Mouse (Mus musculus): ENCODE measurements around the gene 3110082I17Rik. TPM values are rescaled to one million over a fixed set of nuclear protein-coding genes. Genes with fewer than 3 reads are reported as not detected.

Gene 3110082I17Rik
- total and polyA plus RNA-seq, 3 experiments: 41.2 to 100.0 (median 46.9) TPM

DNA sequence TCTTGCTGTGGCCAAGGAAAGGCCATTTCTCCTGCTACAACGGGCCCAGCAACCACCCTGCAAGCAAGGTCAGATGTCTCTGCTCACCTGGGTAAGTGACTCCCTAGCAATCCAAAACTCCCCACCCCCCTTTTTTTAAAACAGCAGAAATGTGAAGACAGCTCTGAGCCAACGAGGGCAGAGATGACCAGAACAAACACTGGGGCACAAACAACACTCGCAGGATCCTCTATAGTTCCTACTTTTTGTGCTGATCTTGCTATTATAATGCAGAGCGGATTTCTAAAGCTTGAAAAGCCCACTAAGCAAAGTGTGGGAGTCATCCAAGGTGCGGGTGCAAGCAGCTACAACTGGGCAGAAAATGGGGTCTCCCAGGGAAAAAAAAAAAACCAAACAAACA lies 89.2 kb downstream of the 3110082I17Rik start:
- Histone ChIP-seq H3K36me3 (replicated peaks in 1 of 2; ENCODE audit: control insufficient read depth in 1 of 2, insufficient read depth in 1 of 2, low read length in 1 of 2) (peaks cover 0 to 29% of the 10 kb centered on the region in 2 experiments), H3K4me1 (ENCODE audit: control insufficient read depth in 1 of 2, insufficient read depth in 2 of 2) (peaks cover 7 to 25% of the 10 kb centered on the region in 2 experiments), H3K9ac (ENCODE audit: insufficient read depth, low read depth) (no peak overlapping the region), H3K9me3 (replicated peaks; ENCODE audit: low read length) (no peaks in the 10 kb centered on the region), H3K4me3 (replicated peaks in 1 of 3; ENCODE audit: low read depth in 2 of 3, low read length in 2 of 3, poor library complexity in 1 of 3) (no peak overlapping the region), H3K27ac (ENCODE audit: insufficient read depth, low read depth) (no peak overlapping the region), H3K27me3 (replicated peaks) (no peaks in the 10 kb centered on the region), H3K4me2 (ENCODE audit: insufficient read depth, low read depth, poor library complexity, severe bottlenecking) (no peak overlapping the region), H3K79me2 (replicated peaks; ENCODE audit: control insufficient read depth, extremely low read depth, insufficient read depth, poor library complexity, severe bottlenecking) (no peaks in the 10 kb centered on the region)
- DNase-seq (ENCODE audit: extremely low read depth): no peak
- no peak for TF ChIP-seq HCFC1 (IDR thresholded peaks at IDR 0.05; ENCODE audit: low read depth, low read length)
- TF ChIP-seq USF2 (conservative IDR thresholded peaks at IDR 0.05; ENCODE audit: low read depth, low read length): no peak
- TF ChIP-seq NELFE (IDR thresholded peaks at IDR 0.05; ENCODE audit: low read depth, low read length): no peak
- TF ChIP-seq PAX5 (IDR thresholded peaks at IDR 0.05; ENCODE audit: low read length): no peak
- no peak for TF ChIP-seq SIN3A (IDR thresholded peaks at IDR 0.05; ENCODE audit: low read length)
- TF ChIP-seq POLR2AphosphoS2 (IDR thresholded peaks at IDR 0.05; ENCODE audit: low read depth, low read length): no peak
- TF ChIP-seq MAZ (IDR thresholded peaks at IDR 0.05; ENCODE audit: low read depth, low read length): no peak
- no peak for TF ChIP-seq TCF12 (IDR thresholded peaks at IDR 0.05; ENCODE audit: low read depth, low read length)
- no peak for TF ChIP-seq UBTF (IDR thresholded peaks at IDR 0.05; ENCODE audit: low read depth, low read length)
- TF ChIP-seq CHD2 (IDR thresholded peaks at IDR 0.05; ENCODE audit: low read length): no peak
- no peak for TF ChIP-seq RAD21 (IDR thresholded peaks at IDR 0.05; ENCODE audit: low read depth, low read length)
- no peak for TF ChIP-seq MEF2A (IDR thresholded peaks at IDR 0.05; ENCODE audit: borderline replicate concordance, low read depth, low read length)
- no peak for TF ChIP-seq TBP (conservative IDR thresholded peaks at IDR 0.05; ENCODE audit: low read depth, low read length)
- dilution Hi-C loops (cut with MboI; ENCODE audit: extremely low pct_ligation_motif_present, extremely low pct_unique_long_range_greater_than_20kb, low sequenced_read_pairs): no loop called here
- in situ Hi-C loops (cut with MboI; ENCODE audit: low pct_ligation_motif_present, low pct_unique_long_range_greater_than_20kb, low sequenced_read_pairs): loop anchor here (25.0 kb wide), 1 partner anchor 91 kb away; the partner anchor contains the start of gene 3110082I17Rik

DNA sequence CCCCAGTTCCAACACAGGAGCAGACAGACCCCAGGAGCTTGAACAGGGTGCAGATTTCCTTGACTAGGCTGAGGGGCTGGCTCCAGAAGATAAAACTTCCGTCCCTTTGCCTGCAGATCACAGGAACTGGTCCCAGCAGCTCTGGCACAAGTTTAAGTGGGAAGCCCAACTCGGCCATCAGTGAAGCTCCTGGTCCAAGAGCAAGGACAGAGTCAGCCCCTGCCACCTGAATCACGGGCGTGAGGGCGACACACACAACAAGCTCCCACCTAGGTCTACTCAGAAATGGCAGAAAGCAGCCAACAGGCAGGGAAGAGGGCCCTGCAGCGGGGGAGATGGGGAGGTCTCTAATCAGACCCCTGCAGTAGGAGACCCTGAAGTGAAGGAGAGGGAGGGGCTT lies 90.0 kb downstream of the 3110082I17Rik start:
- H3K36me3 ChIP-seq (replicated peaks in 1 of 2; ENCODE audit: control insufficient read depth in 1 of 2, insufficient read depth in 1 of 2, low read length in 1 of 2): peaks cover 0 to 27% of the 10 kb centered on the region in 2 experiments
- TF ChIP-seq SMC3 (IDR thresholded peaks at IDR 0.05; ENCODE audit: low read depth, low read length) (no peak), SIN3A (IDR thresholded peaks at IDR 0.05; ENCODE audit: low read length) (no peak), GABPA (IDR thresholded peaks at IDR 0.05; ENCODE audit: insufficient replicate concordance, low read depth, low read length) (no peak), POLR2AphosphoS2 (IDR thresholded peaks at IDR 0.05; ENCODE audit: low read depth, low read length) (no peak), ZMIZ1 (IDR thresholded peaks at IDR 0.05; ENCODE audit: low read depth, low read length) (no peak), MAZ (IDR thresholded peaks at IDR 0.05; ENCODE audit: low read depth, low read length) (no peak), NELFE (IDR thresholded peaks at IDR 0.05; ENCODE audit: low read depth, low read length) (no peak), NRF1 (IDR thresholded peaks at IDR 0.05; ENCODE audit: low read depth, low read length) (no peak), PAX5 (IDR thresholded peaks at IDR 0.05; ENCODE audit: low read length) (no peak), JUN (IDR thresholded peaks at IDR 0.05; ENCODE audit: insufficient read depth, low read depth, low read length) (no peak)
- H3K79me2 ChIP-seq (replicated peaks; ENCODE audit: control insufficient read depth, extremely low read depth, insufficient read depth, poor library complexity, severe bottlenecking): no peaks in the 10 kb centered on the region
- H3K9ac ChIP-seq (ENCODE audit: insufficient read depth, low read depth): no peak overlapping the region
- no peak overlapping the region for H3K27ac ChIP-seq (ENCODE audit: insufficient read depth, low read depth)
- no peak overlapping the region for H3K4me2 ChIP-seq (ENCODE audit: insufficient read depth, low read depth, poor library complexity, severe bottlenecking)
- no peak overlapping the region for H3K4me3 ChIP-seq (replicated peaks in 1 of 3; ENCODE audit: low read depth in 2 of 3, low read length in 2 of 3, poor library complexity in 1 of 3)
- H3K9me3 ChIP-seq (replicated peaks; ENCODE audit: low read length): no peaks in the 10 kb centered on the region
- H3K27me3 ChIP-seq (replicated peaks): no peaks in the 10 kb centered on the region
- H3K4me1 ChIP-seq (ENCODE audit: control insufficient read depth in 1 of 2, insufficient read depth in 2 of 2): peaks cover 7 to 31% of the 10 kb centered on the region in 2 experiments
- DNase-seq (ENCODE audit: extremely low read depth): no peak
- in situ Hi-C loops (cut with MboI; ENCODE audit: low pct_ligation_motif_present, low pct_unique_long_range_greater_than_20kb, low sequenced_read_pairs) (loop anchor here (25.0 kb wide), 1 partner anchor 92 kb away; the partner anchor contains the start of gene 3110082I17Rik), dilution Hi-C loops (cut with MboI; ENCODE audit: extremely low pct_ligation_motif_present, extremely low pct_unique_long_range_greater_than_20kb, low sequenced_read_pairs) (no loop called here)

Measured in CH12.LX (cell line).